Mouse (Mus musculus) lung, embryonic 14.5 days (tissue): ENCODE results near the gene Abca7. TPM values are rescaled to one million over a fixed set of nuclear protein-coding genes. Genes with fewer than 3 reads are reported as not detected.

Source experiments
- ATAC-seq: fragments of 200-750 bp; cut with Nextera tagmentation; 2 replicates; pipeline ENCODE4 v1.8.0; 2017; ENCODE audit warnings: mild to moderate bottlenecking, moderate TSS enrichment, moderate library complexity; ENCODE audit not compliant: insufficient read depth
- DNase-seq: peaks from one replicate; pipeline ENCODE4 v3.0.0-alpha.2; 2015
- H3K27ac ChIP-seq: fragments of 300-500 bp; sonication (generic); 2 replicates; pipeline ENCODE4 v1.5.1; 2014; ENCODE audit warnings: low read depth, mild to moderate bottlenecking, moderate library complexity
- H3K27me3 ChIP-seq: fragments of 300-500 bp; sonication (generic); 2 replicates; pipeline ENCODE4 v1.6.1; 2014; ENCODE audit warnings: low read length, control low read depth; ENCODE audit not compliant: insufficient read depth
- H3K36me3 ChIP-seq: fragments of 300-500 bp; sonication (generic); 2 replicates; pipeline ENCODE4 v1.6.1; 2014; ENCODE audit warnings: control low read depth; ENCODE audit not compliant: insufficient read depth
- H3K4me1 ChIP-seq: fragments of 300-500 bp; sonication (generic); 2 replicates; pipeline ENCODE4 v1.6.1; 2014; ENCODE audit warnings: antibody characterized with exemption, control low read depth; ENCODE audit not compliant: insufficient read depth
- H3K4me2 ChIP-seq: fragments of 300-500 bp; sonication (generic); 2 replicates; pipeline ENCODE4 v1.6.1; 2014; ENCODE audit warnings: mild to moderate bottlenecking
- H3K4me3 ChIP-seq: fragments of 300-500 bp; sonication (generic); 2 replicates; pipeline ENCODE4 v1.5.1; 2014; ENCODE audit warnings: low read depth, low read length
- H3K9ac ChIP-seq: fragments of 300-500 bp; sonication (generic); 2 replicates; pipeline ENCODE4 v1.6.1; 2014
- H3K9me3 ChIP-seq: fragments of 300-500 bp; sonication (generic); 2 replicates; pipeline ENCODE4 v1.6.1; 2016; ENCODE audit warnings: low read depth, low read length, control low read depth
- CTCF ChIP-seq: IDR thresholded peaks from 2 replicates; pipeline ENCODE4 v1.5.1; 2016; ENCODE audit warnings: antibody characterized with exemption, low read depth
- WGBS: fragments of 180-500 bp; shearing (Covaris S2); extraction: QIAGEN DNeasy Blood & Tissue Kit; methylation state at CpG from one replicate; pipeline ENCODE4 v1.1.7; 2014; 5-methylcytosine and 5-hydroxymethylcytosine counted together
- polyA plus RNA-seq: library from polyadenylated mRNA; unstranded; fragments of >200 nt; fragmentation: Nextera tagmentation; extraction: Ambion mirVana; gene quantifications from 2 replicates; pipeline ENCODE4 v1.2.1, GENCODE M21; 2014

Abca7 gene
- polyA plus RNA-seq, 1 experiment from 2014 or later = 3.5 TPM

GRCm38 (mm10) chr10:79974668-79975067 lies 21.6 kb upstream of the Abca7 start:
- Histone ChIP-seq H3K4me3 (no peak overlapping the region), H3K27me3 (peaks cover 17% of the 10 kb centered on the region), H3K4me1 (no peaks in the 10 kb centered on the region), H3K36me3 (peaks cover 48% of the 10 kb centered on the region), H3K9ac (no peak overlapping the region), H3K4me2 (no peak overlapping the region), H3K27ac (no peak overlapping the region), H3K9me3 (no peaks in the 10 kb centered on the region)
- DNase-seq (no peak), ATAC-seq (no peak)
- 88% methylated on average over 8 of the region's 8 CpGs for WGBS
- no peak for TF ChIP-seq CTCF

DNA sequence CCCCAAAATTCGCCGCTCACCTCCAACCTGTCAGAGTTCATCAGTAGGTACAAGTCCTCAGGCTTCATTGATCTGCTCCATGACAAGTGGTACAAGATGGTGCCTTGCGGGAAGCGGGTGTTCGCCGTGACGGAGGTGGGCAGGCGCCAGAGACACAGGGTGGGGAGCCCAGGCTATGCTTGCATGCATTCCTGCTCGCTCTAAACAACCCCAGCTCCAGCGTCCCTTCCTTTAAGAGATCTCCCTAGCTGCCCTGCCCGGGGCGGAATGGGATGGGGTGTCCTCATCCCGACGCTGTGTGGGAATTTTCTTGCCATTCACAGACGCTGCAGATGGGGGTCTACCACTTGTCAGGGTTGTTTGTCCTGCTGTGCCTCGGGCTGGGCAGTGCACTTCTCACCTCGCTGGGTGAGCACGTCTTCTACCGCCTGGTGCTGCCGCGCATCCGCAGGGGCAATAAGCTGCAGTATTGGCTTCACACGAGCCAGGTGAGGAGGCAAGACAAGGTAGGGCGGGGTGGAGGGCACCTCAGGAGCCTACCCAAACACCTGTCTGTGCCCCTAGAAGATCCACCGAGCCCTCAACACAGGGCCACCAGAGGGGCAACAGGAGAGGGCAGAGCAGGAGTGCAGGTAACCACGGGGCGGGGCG lies 20.1 kb upstream of the Abca7 start:
- H3K9ac ChIP-seq = no peak overlapping the region
- H3K36me3 ChIP-seq = peaks cover 61% of the 10 kb centered on the region
- no peak overlapping the region for H3K4me2 ChIP-seq
- no peak for DNase-seq
- no peak overlapping the region for H3K27ac ChIP-seq
- TF ChIP-seq CTCF = no peak
- no peak for ATAC-seq
- H3K4me1 ChIP-seq = no peaks in the 10 kb centered on the region
- no peak overlapping the region for H3K4me3 ChIP-seq
- no peaks in the 10 kb centered on the region for H3K9me3 ChIP-seq
- WGBS = 84% methylated on average over 28 of the region's 28 CpGs
- peaks cover 8% of the 10 kb centered on the region for H3K27me3 ChIP-seq

DNA sequence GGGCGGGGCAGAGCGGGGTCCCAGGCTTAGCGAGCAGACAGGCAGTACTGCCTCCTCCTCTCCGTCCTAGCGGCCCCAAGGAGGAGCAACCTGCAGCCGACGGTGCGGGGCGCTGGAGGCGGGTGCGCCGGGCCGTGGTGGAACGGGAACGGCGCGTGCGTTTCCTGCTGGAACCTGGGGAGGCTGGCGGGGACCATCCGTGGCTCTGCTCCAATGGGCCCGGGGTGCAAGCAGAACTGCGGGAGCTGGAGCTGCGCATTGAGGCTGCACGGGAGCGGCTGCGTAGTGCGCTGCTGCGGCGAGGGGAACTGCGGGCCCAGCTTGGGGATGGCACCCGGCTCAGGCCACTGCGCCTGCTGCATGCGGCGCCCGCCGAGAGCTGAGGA lies 19.6 kb upstream of the Abca7 start:
- ATAC-seq (no peak), DNase-seq (no peak)
- H3K27ac ChIP-seq = no peak overlapping the region
- H3K9ac ChIP-seq = no peak overlapping the region
- peaks cover 3% of the 10 kb centered on the region; the same call in 1 of the 2 replicates for H3K27me3 ChIP-seq
- H3K4me1 ChIP-seq = no peaks in the 10 kb centered on the region
- no peak for TF ChIP-seq CTCF
- WGBS = 73% methylated on average over 36 of the region's 36 CpGs
- H3K4me2 ChIP-seq = no peak overlapping the region
- H3K4me3 ChIP-seq = no peak overlapping the region
- peaks cover 63% of the 10 kb centered on the region for H3K36me3 ChIP-seq
- no peaks in the 10 kb centered on the region for H3K9me3 ChIP-seq

DNA sequence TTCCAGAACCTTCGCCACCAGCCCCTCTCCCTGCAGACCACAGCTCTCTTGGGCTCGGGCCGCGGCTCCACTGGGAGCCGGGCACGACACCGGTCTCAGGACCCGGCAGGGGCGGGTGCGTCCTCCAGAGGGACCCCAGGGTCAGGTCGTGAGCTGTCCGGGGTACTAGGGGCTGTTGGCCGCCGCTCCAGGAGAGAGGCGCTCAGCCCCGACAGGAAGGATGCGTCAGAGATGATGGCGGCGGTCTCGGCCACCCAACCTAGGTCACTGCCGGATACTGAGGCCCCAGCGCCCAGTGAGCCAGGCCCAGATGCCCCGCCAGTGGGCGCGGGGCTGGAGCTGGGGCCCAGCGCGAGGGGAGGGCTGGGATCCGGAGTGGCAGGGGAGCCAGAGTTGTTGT lies 19.0 kb upstream of the Abca7 start:
- Histone ChIP-seq H3K27me3 (no peaks in the 10 kb centered on the region), H3K4me2 (no peak overlapping the region), H3K4me3 (no peak overlapping the region), H3K36me3 (peaks cover 64% of the 10 kb centered on the region), H3K27ac (no peak overlapping the region), H3K9ac (no peak overlapping the region), H3K4me1 (peaks cover under 1% of the 10 kb centered on the region; the same call in 1 of the 2 replicates), H3K9me3 (no peaks in the 10 kb centered on the region)
- no peak for DNase-seq
- WGBS = 82% methylated on average over 28 of the region's 28 CpGs
- no peak for ATAC-seq
- no peak for TF ChIP-seq CTCF

DNA sequence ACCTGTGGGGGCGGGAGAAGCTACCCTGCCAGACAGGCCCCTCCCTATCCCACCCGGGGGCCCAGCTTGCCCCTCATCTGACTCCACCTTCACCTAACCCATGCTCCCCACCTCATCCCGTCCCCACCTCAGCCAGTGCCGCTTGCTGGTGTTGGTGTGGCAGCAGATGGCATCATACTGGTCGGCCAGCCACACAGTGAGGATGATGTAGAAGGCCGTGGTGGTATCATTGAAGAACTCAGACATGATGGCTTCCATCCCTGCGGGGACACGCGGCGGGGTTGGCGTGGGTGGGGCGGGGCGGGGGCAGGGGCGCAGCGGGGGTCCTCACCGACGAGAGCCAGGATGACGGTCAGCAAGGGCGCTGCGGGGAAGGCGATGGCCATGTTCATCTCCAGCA lies 18.2 kb upstream of the Abca7 start:
- Histone ChIP-seq H3K9me3 (no peaks in the 10 kb centered on the region), H3K4me1 (peaks cover 6% of the 10 kb centered on the region; the same call in 1 of the 2 replicates), H3K27ac (no peak overlapping the region), H3K9ac (no peak overlapping the region), H3K4me3 (no peak overlapping the region), H3K4me2 (no peak overlapping the region), H3K36me3 (peaks cover 67% of the 10 kb centered on the region), H3K27me3 (no peaks in the 10 kb centered on the region)
- no peak for TF ChIP-seq CTCF
- 91% methylated on average over 21 of the region's 21 CpGs for WGBS
- no peak for ATAC-seq
- no peak for DNase-seq

DNA sequence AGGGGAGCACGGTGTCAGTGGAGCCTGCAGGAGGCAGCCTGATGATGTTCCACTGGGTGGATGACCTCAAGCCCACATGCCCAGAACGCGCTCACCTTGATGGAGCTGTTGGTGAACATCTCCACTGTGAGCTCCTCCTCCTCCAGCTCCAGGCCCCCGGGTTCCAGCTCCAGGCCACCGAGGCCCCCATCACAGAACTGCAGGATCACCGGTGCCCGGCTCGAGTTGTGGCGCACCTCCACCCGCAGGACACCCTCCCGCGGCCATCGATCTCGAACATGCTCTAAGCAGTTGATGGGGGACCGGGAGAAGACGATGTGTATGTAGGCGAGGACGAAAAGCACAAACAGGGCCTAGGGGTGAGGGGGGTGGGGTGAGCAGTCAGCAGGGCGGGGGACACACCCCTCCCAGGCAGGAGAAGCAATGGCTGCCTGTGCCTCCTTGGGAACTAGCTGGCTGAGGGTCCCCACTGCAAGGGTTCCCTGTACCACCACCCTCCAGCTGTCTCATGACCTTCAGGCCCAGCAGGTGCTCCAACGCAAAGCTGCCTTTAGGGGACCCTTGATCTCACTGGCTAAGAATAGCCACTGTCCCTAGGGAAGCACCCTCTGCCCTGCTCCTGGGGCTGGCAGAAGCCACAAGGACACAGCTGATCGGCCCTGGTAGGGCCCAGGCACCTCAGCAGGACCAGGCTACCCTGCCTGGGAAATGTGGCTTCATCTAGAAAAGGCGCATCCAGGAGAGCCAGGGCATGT lies 16.7 kb upstream of the Abca7 start:
- H3K4me2 ChIP-seq = no peak overlapping the region
- no peaks in the 10 kb centered on the region for H3K9me3 ChIP-seq
- DNase-seq (no peak), ATAC-seq (no peak)
- H3K27me3 ChIP-seq = no peaks in the 10 kb centered on the region
- H3K4me3 ChIP-seq = no peak overlapping the region
- WGBS = 93% methylated on average over 22 of the region's 22 CpGs
- no peak overlapping the region for H3K9ac ChIP-seq
- H3K4me1 ChIP-seq = peaks cover 7% of the 10 kb centered on the region; the same call in 1 of the 2 replicates
- H3K27ac ChIP-seq = no peak overlapping the region
- TF ChIP-seq CTCF = no peak
- peaks cover 67% of the 10 kb centered on the region for H3K36me3 ChIP-seq

GRCm38 (mm10) chr10:79983205-79983604 lies 13.1 kb upstream of the Abca7 start:
- H3K4me1 ChIP-seq = peaks cover 23% of the 10 kb centered on the region
- no peaks in the 10 kb centered on the region for H3K27me3 ChIP-seq
- peaks cover 34% of the 10 kb centered on the region for H3K36me3 ChIP-seq
- peak overlapping the region; percentile 89 for H3K9ac ChIP-seq
- peak overlapping the region; percentile 85 for H3K4me3 ChIP-seq
- peak overlapping the region; percentile 76 for H3K4me2 ChIP-seq
- 65% methylated on average over 5 of the region's 5 CpGs for WGBS
- no peak for TF ChIP-seq CTCF
- no peak for DNase-seq
- ATAC-seq = no peak
- H3K27ac ChIP-seq = 0 out of 2 replicates have a peak overlapping the region, but pooled peaks have one; percentile 99
- no peaks in the 10 kb centered on the region for H3K9me3 ChIP-seq
